Mouse (Mus musculus): Measurements from ENCODE around the gene Kif1bp. TPM values are rescaled to one million over a fixed set of nuclear protein-coding genes. Genes with fewer than 3 reads are reported as not detected.

Gene Kif1bp
- polyA plus RNA-seq, 2 experiments: 36.1 to 44.6 TPM

GRCm38 (mm10) chr10:62509032-62509656, 69.1 kb downstream of the Kif1bp start:
- WGBS: 63% methylated on average over 11 of the region's 11 CpGs
- H3K4me1 ChIP-seq (ENCODE audit: control insufficient read depth, insufficient read depth, low read length): no peaks in the 10 kb centered on the region
- no peak for DNase-seq (ENCODE audit: low spot score)
- no peak for ATAC-seq (ENCODE audit: low FRiP score, low read depth)
- no peak overlapping the region for H3K4me2 ChIP-seq (replicated peaks; ENCODE audit: low read depth, low read length, severe bottlenecking)
- no peaks in the 10 kb centered on the region for H3K9me3 ChIP-seq (ENCODE audit: control insufficient read depth, low read length)
- H3K27ac ChIP-seq (replicated peaks; ENCODE audit: low read depth, low read length): no peak overlapping the region
- H3K36me3 ChIP-seq (ENCODE audit: control insufficient read depth, insufficient read depth, low read length): no peaks in the 10 kb centered on the region
- H3K9ac ChIP-seq (ENCODE audit: low read depth, low read length, severe bottlenecking): no peak overlapping the region
- no peaks in the 10 kb centered on the region for H3K27me3 ChIP-seq (ENCODE audit: control insufficient read depth, insufficient read depth, low read length)
- no peak for TF ChIP-seq POLR2A (IDR thresholded peaks at IDR 0.05; ENCODE audit: borderline replicate concordance, extremely low read depth, insufficient read depth, insufficient read length)
- H3K4me3 ChIP-seq (replicated peaks; ENCODE audit: low read length): no peak overlapping the region

- Histone ChIP-seq H3K4me2 (replicated peaks; ENCODE audit: low read depth, low read length, severe bottlenecking) (peak overlapping the region; percentile 48), H3K36me3 (ENCODE audit: control insufficient read depth, insufficient read depth, low read length) (no peaks in the 10 kb centered on the region), H3K9me3 (ENCODE audit: control insufficient read depth, low read length) (no peaks in the 10 kb centered on the region), H3K27me3 (ENCODE audit: control insufficient read depth, insufficient read depth, low read length) (no peaks in the 10 kb centered on the region), H3K4me1 (ENCODE audit: control insufficient read depth, insufficient read depth, low read length) (no peaks in the 10 kb centered on the region), H3K27ac (replicated peaks; ENCODE audit: low read depth, low read length) (no peak overlapping the region), H3K4me3 (replicated peaks; ENCODE audit: low read length) (peak overlapping the region; percentile 24), H3K9ac (ENCODE audit: low read depth, low read length, severe bottlenecking) (peak overlapping the region; percentile 32; the same call in 1 of the 2 replicates)
- TF ChIP-seq POLR2A (IDR thresholded peaks at IDR 0.05; ENCODE audit: borderline replicate concordance, extremely low read depth, insufficient read depth, insufficient read length): no peak
- ATAC-seq (ENCODE audit: low FRiP score, low read depth) (no peak), DNase-seq (ENCODE audit: low spot score) (no peak)
- 9% methylated on average over 11 of the region's 11 CpGs for WGBS
Observed at GRCm38 (mm10) chr10:62508459-62508858, 69.8 kb downstream of the Kif1bp start.

- 12% methylated on average over 18 of the region's 18 CpGs for WGBS
- no peak for TF ChIP-seq POLR2A (IDR thresholded peaks at IDR 0.05; ENCODE audit: borderline replicate concordance, extremely low read depth, insufficient read depth, insufficient read length)
- peak overlapping the region; percentile 32; the same call in 1 of the 2 replicates for H3K9ac ChIP-seq (ENCODE audit: low read depth, low read length, severe bottlenecking)
- H3K4me3 ChIP-seq (replicated peaks; ENCODE audit: low read length): peak overlapping the region; percentile 24
- H3K4me1 ChIP-seq (ENCODE audit: control insufficient read depth, insufficient read depth, low read length): no peaks in the 10 kb centered on the region
- H3K27me3 ChIP-seq (ENCODE audit: control insufficient read depth, insufficient read depth, low read length): no peaks in the 10 kb centered on the region
- DNase-seq (ENCODE audit: low spot score) (no peak), ATAC-seq (ENCODE audit: low FRiP score, low read depth) (no peak)
- H3K36me3 ChIP-seq (ENCODE audit: control insufficient read depth, insufficient read depth, low read length): no peaks in the 10 kb centered on the region
- H3K9me3 ChIP-seq (ENCODE audit: control insufficient read depth, low read length): no peaks in the 10 kb centered on the region
- H3K27ac ChIP-seq (replicated peaks; ENCODE audit: low read depth, low read length): no peak overlapping the region
- peak overlapping the region; percentile 48 for H3K4me2 ChIP-seq (replicated peaks; ENCODE audit: low read depth, low read length, severe bottlenecking)
Observed at GRCm38 (mm10) chr10:62507591-62508308, 70.5 kb downstream of the Kif1bp start.

- Histone ChIP-seq H3K27ac (replicated peaks; ENCODE audit: low read depth, low read length) (no peak overlapping the region), H3K36me3 (ENCODE audit: control insufficient read depth, insufficient read depth, low read length) (no peaks in the 10 kb centered on the region), H3K9ac (ENCODE audit: low read depth, low read length, severe bottlenecking) (no peak overlapping the region), H3K9me3 (ENCODE audit: control insufficient read depth, low read length) (no peaks in the 10 kb centered on the region), H3K4me1 (ENCODE audit: control insufficient read depth, insufficient read depth, low read length) (no peaks in the 10 kb centered on the region), H3K4me2 (replicated peaks; ENCODE audit: low read depth, low read length, severe bottlenecking) (no peak overlapping the region), H3K27me3 (ENCODE audit: control insufficient read depth, insufficient read depth, low read length) (no peaks in the 10 kb centered on the region), H3K4me3 (replicated peaks; ENCODE audit: low read length) (no peak overlapping the region)
- TF ChIP-seq POLR2A (IDR thresholded peaks at IDR 0.05; ENCODE audit: borderline replicate concordance, extremely low read depth, insufficient read depth, insufficient read length): no peak
- no peak for DNase-seq (ENCODE audit: low spot score)
- 88% methylated on average over 4 of the region's 4 CpGs for WGBS
- ATAC-seq (ENCODE audit: low FRiP score, low read depth): no peak
Observed at GRCm38 (mm10) chr10:62507071-62507470, 71.2 kb downstream of the Kif1bp start.

- no peak for ATAC-seq (ENCODE audit: low FRiP score, low read depth)
- Histone ChIP-seq H3K4me1 (ENCODE audit: control insufficient read depth, insufficient read depth, low read length) (no peaks in the 10 kb centered on the region), H3K27ac (replicated peaks; ENCODE audit: low read depth, low read length) (no peak overlapping the region), H3K9ac (ENCODE audit: low read depth, low read length, severe bottlenecking) (no peak overlapping the region), H3K4me2 (replicated peaks; ENCODE audit: low read depth, low read length, severe bottlenecking) (no peak overlapping the region), H3K36me3 (ENCODE audit: control insufficient read depth, insufficient read depth, low read length) (no peaks in the 10 kb centered on the region), H3K27me3 (ENCODE audit: control insufficient read depth, insufficient read depth, low read length) (no peaks in the 10 kb centered on the region), H3K9me3 (ENCODE audit: control insufficient read depth, low read length) (no peaks in the 10 kb centered on the region), H3K4me3 (replicated peaks; ENCODE audit: low read length) (no peak overlapping the region)
- no peak for TF ChIP-seq POLR2A (IDR thresholded peaks at IDR 0.05; ENCODE audit: borderline replicate concordance, extremely low read depth, insufficient read depth, insufficient read length)
- WGBS: 80% methylated on average over 17 of the region's 17 CpGs
- DNase-seq (ENCODE audit: low spot score): no peak
Observed at GRCm38 (mm10) chr10:62506019-62506556, 72.2 kb downstream of the Kif1bp start.

Measured in limb, embryonic 14.5 days (tissue).